7 mouse cellular contexts compared by ENCODE assay signal in genomic region chrX:170009016-170009750, GRCm38 (mm10). TPM values are rescaled to one million over a fixed set of nuclear protein-coding genes. Genes with fewer than 3 reads are reported as not detected.
DNase-seq lines count a peak whose midpoint lies in the region; ATAC-seq and TF ChIP-seq lines count a peak whose summit lies in the region.
"Not testable (repeated sequence)": the region's sequence is repeated elsewhere in the genome, so short reads cannot be mapped to it uniquely, and the experiment has no call there.

Gene Gm21887 (plus strand): TSS chrX:170009659.

- 68% methylated on average over 115 of the region's 118 CpGs for WGBS in intestine, postnatal 0 days
- WGBS in limb, embryonic 10.5 days = 84% methylated on average over 118 of the region's 118 CpGs
- WGBS in midbrain, embryonic 12.5 days = 62% methylated on average over 117 of the region's 118 CpGs
- WGBS in small intestine, adult 2 months = 87% methylated on average over 116 of the region's 118 CpGs

- H3K4me1 ChIP-seq in intestine, postnatal 0 days (replicated peaks; ENCODE audit: control insufficient read depth, insufficient read depth, low read length); midbrain, embryonic 12.5 days; small intestine, adult 2 months (ENCODE audit: control insufficient read depth, insufficient read depth, insufficient read length, low read length): not testable (repeated sequence)
- H3K4me1 ChIP-seq in limb, embryonic 10.5 days = peaks cover 14% of the 10 kb centered on the region; the same call in 1 of the 2 replicates

- H3K36me3 ChIP-seq in intestine, postnatal 0 days (ENCODE audit: control insufficient read depth, insufficient read depth); midbrain, embryonic 12.5 days; small intestine, adult 2 months (ENCODE audit: control insufficient read depth, insufficient read depth, low read length): not testable (repeated sequence)
- peaks cover 19% of the 10 kb centered on the region for H3K36me3 ChIP-seq in limb, embryonic 10.5 days

- peak within 1 kb of the TSS; percentile 83 for H3K27ac ChIP-seq in intestine, postnatal 0 days (ENCODE audit: low read depth, low read length)
- peak within 1 kb of the TSS; percentile 89 for H3K27ac ChIP-seq in limb, embryonic 10.5 days
- peak within 1 kb of the TSS; percentile 36 for H3K27ac ChIP-seq in midbrain, embryonic 12.5 days (replicated peaks)
- 0 out of 2 replicates have a peak within 1 kb of the TSS, but pooled peaks have one; percentile 4 for H3K27ac ChIP-seq in small intestine, adult 2 months (ENCODE audit: insufficient read depth, low read depth, low read length)

- H3K9me3 ChIP-seq in intestine, postnatal 0 days (ENCODE audit: control insufficient read depth) = peaks cover 22% of the 10 kb centered on the region
- H3K9me3 ChIP-seq in limb, embryonic 10.5 days (replicated peaks) = peaks cover 30% of the 10 kb centered on the region
- H3K9me3 ChIP-seq in midbrain, embryonic 12.5 days = peaks cover 37% of the 10 kb centered on the region

- TF ChIP-seq POLR2A in small intestine, adult 2 months (IDR thresholded peaks at IDR 0.05; ENCODE audit: low read depth, low read length) = not testable (repeated sequence)

- peak within 1 kb of the TSS; percentile 53 for H3K4me2 ChIP-seq in intestine, postnatal 0 days (replicated peaks; ENCODE audit: low read depth)
- peak within 1 kb of the TSS; percentile 10; the same call in 1 of the 2 replicates for H3K4me2 ChIP-seq in midbrain, embryonic 12.5 days (replicated peaks)

- peak within 1 kb of the TSS; percentile 60 for H3K4me3 ChIP-seq in intestine, postnatal 0 days (ENCODE audit: low read depth, low read length)
- peak within 1 kb of the TSS; percentile 55 for H3K4me3 ChIP-seq in limb, embryonic 10.5 days
- H3K4me3 ChIP-seq in midbrain, embryonic 12.5 days = peak within 1 kb of the TSS; percentile 50
- peak within 1 kb of the TSS; percentile 67 for H3K4me3 ChIP-seq in small intestine, adult 2 months (ENCODE audit: low read depth, low read length)

- H3K9ac ChIP-seq in intestine, postnatal 0 days (ENCODE audit: low read depth, low read length) = peak within 1 kb of the TSS; percentile 64
- H3K9ac ChIP-seq in midbrain, embryonic 12.5 days (replicated peaks) = peak within 1 kb of the TSS; percentile 61

- DNase-seq in adrenal gland, postnatal 10 days = peak; percentile 100
- peak; percentile 85 for DNase-seq in embryo, embryonic 9.5 days (ENCODE audit: extremely low spot score)
- DNase-seq in gonadal fat pad, adult 2 months (ENCODE audit: low read depth) = not testable (repeated sequence)
- peak; percentile 95 for DNase-seq in limb, embryonic 10.5 days (ENCODE audit: low spot score)

- TF ChIP-seq CTCF in intestine, postnatal 0 days (IDR thresholded peaks at IDR 0.05; ENCODE audit: low read depth); small intestine, adult 2 months (IDR thresholded peaks at IDR 0.05; ENCODE audit: extremely low read depth, insufficient read length, insufficient replicate concordance, low read depth, low read length): not testable (repeated sequence)

- ATAC-seq in intestine, postnatal 0 days = peak; percentile 85
- ATAC-seq in midbrain, embryonic 12.5 days (ENCODE audit: low FRiP score, low read depth) = peak; percentile 85

- not testable (repeated sequence) for H3K27me3 ChIP-seq in intestine, postnatal 0 days (replicated peaks; ENCODE audit: control insufficient read depth, insufficient read depth, low read length); limb, embryonic 10.5 days (ENCODE audit: low read depth, poor library complexity, severe bottlenecking); midbrain, embryonic 12.5 days; small intestine, adult 2 months (ENCODE audit: control insufficient read depth, insufficient read depth, low read length)

RNA-seq across cellular contexts. Expression of gene Gm21887, which starts in this region (rescaled TPM):
- total RNA-seq in adrenal gland, postnatal 10 days (2021) = 100 to 1,000 TPM; 102 to 237 TPM
- polyA plus RNA-seq in gonadal fat pad, adult 2 months (2012; rRNA removed) = 106 and 190 TPM in 2 replicates
- 46.8 and 66.4 TPM in 2 replicates for polyA plus RNA-seq in intestine, postnatal 0 days (2015; fragmentation: Nextera tagmentation; extraction: Ambion mirVana)
- 253 and 254 TPM in 2 replicates for polyA plus RNA-seq in limb, embryonic 10.5 days (2016; fragmentation: Nextera tagmentation; extraction: Ambion mirVana)
- polyA plus RNA-seq in midbrain, embryonic 12.5 days (2016; fragmentation: Nextera tagmentation; extraction: Ambion mirVana) = 187 and 270 TPM in 2 replicates
- polyA plus RNA-seq in small intestine, adult 2 months (2012; rRNA removed) = 9.0 and 759 TPM in 2 replicates

Comparison
In these comparisons a context has a peak if more than half of its experiments do, and no peak if none do; other contexts are left out.
1. H3K27ac ChIP-seq: peak in every context shown above with its lines; median percentile 89 in limb, embryonic 10.5 days; 83 in intestine, postnatal 0 days; 36 in midbrain, embryonic 12.5 days; 4 in small intestine, adult 2 months.